Mouse (Mus musculus) forebrain, embryonic 11.5 days (tissue): ENCODE data around the gene Dlg5. TPM values are rescaled to one million over a fixed set of nuclear protein-coding genes. Genes with fewer than 3 reads are reported as not detected.
A peak's percentile ranks its signal among the peaks of the same experiment; 100 is the strongest.

Source experiments
- ATAC-seq: fragments of 200-750 bp; cut with Nextera tagmentation; replicated peaks from 2 replicates; pipeline ENCODE4 v1.8.0; 2017; ENCODE audit warnings: moderate TSS enrichment; ENCODE audit not compliant: low FRiP score
- DNase-seq: peaks from one replicate; pipeline ENCODE4 v3.0.0-alpha.2; 2017; ENCODE audit warnings: low spot score
- H3K27ac ChIP-seq: fragments of 300-500 bp; sonication (generic); 2 replicates; pipeline ENCODE4 v1.5.1; 2014; ENCODE audit warnings: low read depth, low read length
- H3K27me3 ChIP-seq: fragments of 300-500 bp; sonication (generic); 2 replicates; pipeline ENCODE4 v1.6.1; 2014; ENCODE audit warnings: mild to moderate bottlenecking, low read length, mixed read lengths; ENCODE audit not compliant: control insufficient read depth, insufficient read depth
- H3K36me3 ChIP-seq: fragments of 300-500 bp; sonication (generic); 2 replicates; pipeline ENCODE4 v1.6.1; 2014; ENCODE audit warnings: mild to moderate bottlenecking, low read length, moderate library complexity, mixed read lengths; ENCODE audit not compliant: control insufficient read depth, insufficient read depth
- H3K4me1 ChIP-seq: fragments of 300-500 bp; sonication (generic); replicated peaks from 2 replicates; pipeline ENCODE4 v1.6.1; 2014; ENCODE audit warnings: low read length, mixed read lengths; ENCODE audit not compliant: control insufficient read depth, insufficient read depth
- H3K4me2 ChIP-seq: fragments of 300-500 bp; sonication (generic); 2 replicates; pipeline ENCODE4 v1.6.1; 2014; ENCODE audit warnings: low read depth, mild to moderate bottlenecking, low read length, moderate library complexity, mixed read lengths; ENCODE audit not compliant: severe bottlenecking
- H3K4me3 ChIP-seq: fragments of 300-500 bp; sonication (generic); 2 replicates; pipeline ENCODE4 v1.5.1; 2014; ENCODE audit warnings: low read depth, low read length
- H3K9ac ChIP-seq: fragments of 300-500 bp; sonication (generic); 2 replicates; pipeline ENCODE4 v1.6.1; 2014; ENCODE audit warnings: low read length
- H3K9me3 ChIP-seq: fragments of 300-500 bp; sonication (generic); 2 replicates; pipeline ENCODE4 v1.6.1; 2016; ENCODE audit warnings: low read length, mixed read lengths; ENCODE audit not compliant: control insufficient read depth
- WGBS: fragments of 180-500 bp; shearing (Covaris S2); extraction: QIAGEN DNeasy Blood & Tissue Kit; methylation state at CpG from one replicate; pipeline ENCODE4 v1.1.7; 2014; 5-methylcytosine and 5-hydroxymethylcytosine counted together
- polyA plus RNA-seq: library from polyadenylated mRNA; unstranded; fragments of >200 nt; fragmentation: Nextera tagmentation; extraction: Ambion mirVana; gene quantifications from 2 replicates; pipeline ENCODE4 v1.2.1, GENCODE M21; 2014

The Dlg5 gene
- polyA plus RNA-seq, 1 experiment from 2014 or later: 26.0 TPM

- peak overlapping the region; percentile 72 for H3K27ac ChIP-seq
- WGBS: under 1% methylated on average over 40 of the region's 40 CpGs
- no peaks in the 10 kb centered on the region for H3K36me3 ChIP-seq
- H3K9ac ChIP-seq: peak overlapping the region; percentile 93
- peak; percentile 70 for ATAC-seq
- peaks cover 3% of the 10 kb centered on the region; the same call in 1 of the 2 replicates for H3K4me1 ChIP-seq
- H3K27me3 ChIP-seq: no peaks in the 10 kb centered on the region
- DNase-seq: peak; percentile 63
- peak overlapping the region; percentile 82 for H3K4me2 ChIP-seq
- H3K9me3 ChIP-seq: no peaks in the 10 kb centered on the region
- peak overlapping the region; percentile 65 for H3K4me3 ChIP-seq
Observed at GRCm38 (mm10) chr14:24244330-24245176, 1.2 kb downstream of the Dlg5 start.

DNA sequence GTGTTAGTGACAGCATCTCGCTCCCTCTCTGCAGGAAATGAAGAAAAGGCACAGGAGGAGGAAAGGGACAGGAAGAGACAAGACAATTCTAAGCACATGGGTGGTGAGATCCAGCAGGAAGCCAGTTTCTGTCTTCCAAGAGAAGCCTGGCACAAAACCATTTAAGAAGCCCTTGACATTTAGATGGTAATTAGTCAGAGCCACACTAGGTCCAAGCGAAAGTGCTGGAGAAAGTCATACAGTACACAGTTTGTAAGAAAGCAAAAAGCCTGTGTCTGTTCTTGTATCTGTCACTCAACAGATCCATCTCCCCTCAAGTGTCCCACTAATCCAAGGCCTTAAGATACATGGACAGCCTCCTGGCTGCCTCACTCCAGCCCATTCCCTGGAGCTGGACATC lies 3.7 kb downstream of the Dlg5 start:
- Histone ChIP-seq H3K27ac (no peak overlapping the region), H3K9me3 (no peaks in the 10 kb centered on the region), H3K4me3 (no peak overlapping the region), H3K9ac (no peak overlapping the region), H3K4me1 (peaks cover 3% of the 10 kb centered on the region; the same call in 1 of the 2 replicates), H3K4me2 (no peak overlapping the region), H3K36me3 (no peaks in the 10 kb centered on the region), H3K27me3 (no peaks in the 10 kb centered on the region)
- 98% methylated on average over 2 of the region's 2 CpGs for WGBS
- no peak for DNase-seq
- ATAC-seq: no peak

- Histone ChIP-seq H3K36me3 (no peaks in the 10 kb centered on the region; the same call in 1 of the 2 replicates), H3K27ac (no peak overlapping the region), H3K9me3 (no peaks in the 10 kb centered on the region), H3K9ac (no peak overlapping the region), H3K4me2 (no peak overlapping the region), H3K27me3 (no peaks in the 10 kb centered on the region), H3K4me3 (no peak overlapping the region), H3K4me1 (peaks cover 2% of the 10 kb centered on the region; the same call in 1 of the 2 replicates)
- DNase-seq (no peak), ATAC-seq (no peak)
- WGBS: 84% methylated on average over 6 of the region's 6 CpGs
Observed at GRCm38 (mm10) chr14:24240831-24241230, 4.9 kb downstream of the Dlg5 start.

DNA sequence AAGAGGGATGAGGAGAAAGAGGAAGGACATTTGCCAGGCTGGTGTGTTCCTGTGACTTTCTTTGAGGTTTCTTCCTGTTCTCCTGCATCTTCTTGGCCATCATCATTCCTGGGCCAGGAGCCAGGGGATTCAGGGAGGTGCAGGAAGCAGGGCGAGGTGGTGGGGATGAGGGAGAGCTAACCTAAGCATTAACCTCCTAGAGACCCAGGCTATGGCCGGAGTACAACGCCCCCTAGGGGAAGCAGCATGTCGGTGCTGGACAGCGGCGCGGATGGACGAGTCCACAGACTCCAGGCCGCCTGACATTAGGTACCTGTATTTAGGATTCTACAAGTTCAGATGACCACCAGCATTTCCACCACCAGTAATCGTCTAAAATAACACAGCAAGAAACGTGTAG lies 6.1 kb downstream of the Dlg5 start:
- no peaks in the 10 kb centered on the region; the same call in 1 of the 2 replicates for H3K36me3 ChIP-seq
- WGBS: 86% methylated on average over 11 of the region's 11 CpGs
- H3K27ac ChIP-seq: no peak overlapping the region
- DNase-seq (no peak), ATAC-seq (no peak)
- no peaks in the 10 kb centered on the region for H3K9me3 ChIP-seq
- no peak overlapping the region for H3K4me3 ChIP-seq
- no peaks in the 10 kb centered on the region; the same call in 1 of the 2 replicates for H3K4me1 ChIP-seq
- no peak overlapping the region for H3K4me2 ChIP-seq
- H3K27me3 ChIP-seq: no peaks in the 10 kb centered on the region
- H3K9ac ChIP-seq: no peak overlapping the region

DNA sequence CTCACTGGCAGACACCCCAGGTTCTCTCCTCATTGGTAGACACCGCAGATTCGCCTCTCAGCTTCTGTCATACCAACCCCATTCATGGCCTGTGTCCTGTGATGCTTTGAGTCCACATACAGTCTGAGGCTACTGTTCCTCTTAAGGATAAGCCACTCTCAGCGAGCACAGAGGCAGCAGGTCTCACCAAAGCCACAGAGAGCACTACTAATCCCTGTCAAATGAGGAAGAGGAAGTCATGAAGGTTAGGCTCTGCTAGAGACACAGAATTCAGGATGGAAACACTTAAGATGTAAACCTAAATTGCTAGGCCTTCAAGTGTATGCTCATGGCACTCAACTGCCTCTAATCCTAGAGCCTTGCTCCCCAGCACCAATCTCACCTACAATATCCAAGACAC lies 9.8 kb downstream of the Dlg5 start:
- H3K36me3 ChIP-seq: no peaks in the 10 kb centered on the region; the same call in 1 of the 2 replicates
- no peak for ATAC-seq
- whole genome bisulfite sequencing: 90% methylated on average over 3 of the region's 3 CpGs

DNA sequence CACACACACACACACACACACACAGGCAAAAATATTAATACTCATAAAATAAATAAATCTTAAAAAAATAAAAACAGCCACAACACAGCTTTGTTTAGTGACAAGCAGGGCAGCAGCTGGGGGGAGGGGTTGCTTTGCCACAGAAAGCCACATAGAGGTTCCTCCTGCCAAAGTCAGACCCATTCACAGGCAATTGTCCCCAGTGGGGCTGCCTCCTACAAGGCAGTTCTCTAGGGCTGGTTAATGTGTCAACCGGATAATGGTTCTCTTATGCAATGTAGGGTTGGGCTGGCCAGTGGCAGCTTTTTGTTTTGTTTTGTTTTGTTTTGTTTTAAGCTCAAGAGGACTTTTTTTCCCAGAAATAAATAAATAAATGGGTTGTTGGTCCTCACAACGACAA lies 11.3 kb downstream of the Dlg5 start:
- 63% methylated on average over 2 of the region's 2 CpGs for WGBS
- Histone ChIP-seq H3K27ac (no peak overlapping the region), H3K4me3 (no peak overlapping the region), H3K9me3 (no peaks in the 10 kb centered on the region), H3K4me2 (no peak overlapping the region), H3K27me3 (no peaks in the 10 kb centered on the region), H3K4me1 (no peaks in the 10 kb centered on the region; the same call in 1 of the 2 replicates), H3K36me3 (no peaks in the 10 kb centered on the region; the same call in 1 of the 2 replicates), H3K9ac (no peak overlapping the region)
- ATAC-seq (no peak), DNase-seq (no peak)

More for the DNA sequence above, 9.8 kb downstream of the Dlg5 start:
- no peak overlapping the region for H3K4me2 ChIP-seq
- DNase-seq: no peak
- no peak overlapping the region for H3K9ac ChIP-seq
- H3K27ac ChIP-seq: no peak overlapping the region
- no peaks in the 10 kb centered on the region; the same call in 1 of the 2 replicates for H3K4me1 ChIP-seq
- H3K4me3 ChIP-seq: no peak overlapping the region
- H3K9me3 ChIP-seq: no peaks in the 10 kb centered on the region
- no peaks in the 10 kb centered on the region for H3K27me3 ChIP-seq

- Histone ChIP-seq H3K4me2 (no peak overlapping the region), H3K4me1 (no peaks in the 10 kb centered on the region; the same call in 1 of the 2 replicates), H3K9me3 (no peaks in the 10 kb centered on the region), H3K27ac (no peak overlapping the region), H3K27me3 (no peaks in the 10 kb centered on the region), H3K9ac (no peak overlapping the region), H3K36me3 (no peaks in the 10 kb centered on the region; the same call in 1 of the 2 replicates), H3K4me3 (no peak overlapping the region)
- ATAC-seq (no peak), DNase-seq (no peak)
- 67% methylated on average over 12 of the region's 12 CpGs for WGBS
Observed at GRCm38 (mm10) chr14:24232641-24233633, 12.8 kb downstream of the Dlg5 start.

- no peaks in the 10 kb centered on the region for H3K36me3 ChIP-seq
- no peak for ATAC-seq
- WGBS: 84% methylated on average over 6 of the region's 6 CpGs
Observed at GRCm38 (mm10) chr14:24228549-24228948, 17.2 kb downstream of the Dlg5 start.

More at GRCm38 (mm10) chr14:24228549-24228948, 17.2 kb downstream of the Dlg5 start:
- no peaks in the 10 kb centered on the region for H3K9me3 ChIP-seq
- DNase-seq: no peak
- no peaks in the 10 kb centered on the region; the same call in 1 of the 2 replicates for H3K4me1 ChIP-seq
- no peak overlapping the region for H3K9ac ChIP-seq
- no peak overlapping the region for H3K27ac ChIP-seq
- H3K4me2 ChIP-seq: no peak overlapping the region
- H3K4me3 ChIP-seq: no peak overlapping the region
- H3K27me3 ChIP-seq: no peaks in the 10 kb centered on the region
